Mouse (Mus musculus) frontal cortex, postnatal 10 days (tissue): ENCODE data around the gene Cend1.

Experiments used
- DNase-seq, 2 experiments: peaks; one replicate each; pipeline ENCODE4 v3.0.0; 2022; ENCODE audit warnings: low spot score in 2 of 2, mixed read lengths in 1 of 2

Cend1 gene

GRCm38 (mm10) chr7:141443828-141444237, 14.5 kb upstream of the Cend1 start, which contains the start of gene Pidd1:
Gene Pidd1, minus strand, starts transcription at chr7:141444025.
- peak; percentile 21 to 25 for DNase-seq

GRCm38 (mm10) chr7:141443081-141443821, 14.0 kb upstream of the Cend1 start:
- DNase-seq: peak; percentile 10 to 16

DNA sequence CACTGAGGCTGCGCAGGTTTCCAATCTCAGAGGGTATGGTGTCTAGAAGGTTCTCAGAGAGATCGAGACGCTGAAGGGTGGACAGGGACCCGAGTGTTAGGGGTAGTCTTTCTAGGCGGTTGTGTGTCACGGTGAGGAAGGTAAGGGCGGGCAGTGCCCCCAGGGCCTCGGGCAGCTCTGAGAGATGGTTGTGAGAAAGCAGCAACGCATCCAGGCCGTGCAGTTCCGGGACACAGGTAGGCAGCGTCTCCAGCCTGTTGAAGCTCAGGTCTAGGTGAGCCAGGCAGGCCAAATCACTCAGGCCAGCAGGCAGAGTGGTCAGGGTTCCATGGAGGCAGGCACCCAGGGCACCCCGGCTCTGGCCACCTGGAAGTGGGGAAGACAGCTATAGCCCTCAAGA, 12.9 kb upstream of the Cend1 start:
- peak in 1 of 2 experiments; percentile 6 for DNase-seq

DNA sequence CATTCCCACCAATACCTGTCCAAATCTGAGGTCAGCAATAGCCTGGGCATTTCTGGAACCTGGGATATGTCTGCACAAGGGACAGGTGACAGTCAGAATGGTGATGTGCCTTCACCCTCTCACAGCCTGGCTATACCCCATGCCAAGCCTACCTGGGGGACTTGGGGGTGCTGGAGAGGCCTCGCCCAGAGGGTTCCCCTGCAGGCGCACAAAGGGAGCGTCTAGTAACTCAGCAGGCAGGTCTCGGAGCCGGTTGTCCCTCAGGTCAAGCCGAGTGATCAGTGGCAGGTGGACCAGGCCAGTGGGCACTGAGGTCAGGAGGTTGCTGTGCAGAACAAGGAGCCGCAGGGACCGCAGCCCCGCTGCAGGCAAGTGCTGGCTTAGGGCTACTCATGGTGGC, 12.2 kb upstream of the Cend1 start:
- DNase-seq: peak in 1 of 2 experiments; percentile 11

DNA sequence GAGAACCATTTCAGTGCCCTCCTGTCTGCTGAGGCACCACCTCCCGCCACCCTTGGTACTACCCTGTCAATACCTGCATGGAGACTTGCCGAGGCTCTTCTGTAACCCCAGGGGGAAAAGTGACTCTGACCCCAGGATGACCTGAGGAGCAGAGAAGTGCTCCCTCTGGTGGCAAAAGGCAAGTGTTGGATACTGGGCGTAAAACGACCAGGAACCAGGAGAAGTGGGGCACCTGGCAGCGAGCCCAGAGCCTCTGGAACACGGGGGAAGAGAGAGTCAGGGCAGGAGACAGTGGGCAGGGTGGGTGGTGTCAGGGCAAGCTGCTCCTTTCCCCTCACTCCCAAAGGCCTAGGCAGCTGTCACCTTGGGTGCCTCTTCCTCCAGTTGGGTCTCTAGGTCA, 11.3 kb upstream of the Cend1 start:
- peak; percentile 58 to 60 for DNase-seq

GRCm38 (mm10) chr7:141439811-141440210, 10.5 kb upstream of the Cend1 start:
- DNase-seq: peak; percentile 7 to 16

DNA sequence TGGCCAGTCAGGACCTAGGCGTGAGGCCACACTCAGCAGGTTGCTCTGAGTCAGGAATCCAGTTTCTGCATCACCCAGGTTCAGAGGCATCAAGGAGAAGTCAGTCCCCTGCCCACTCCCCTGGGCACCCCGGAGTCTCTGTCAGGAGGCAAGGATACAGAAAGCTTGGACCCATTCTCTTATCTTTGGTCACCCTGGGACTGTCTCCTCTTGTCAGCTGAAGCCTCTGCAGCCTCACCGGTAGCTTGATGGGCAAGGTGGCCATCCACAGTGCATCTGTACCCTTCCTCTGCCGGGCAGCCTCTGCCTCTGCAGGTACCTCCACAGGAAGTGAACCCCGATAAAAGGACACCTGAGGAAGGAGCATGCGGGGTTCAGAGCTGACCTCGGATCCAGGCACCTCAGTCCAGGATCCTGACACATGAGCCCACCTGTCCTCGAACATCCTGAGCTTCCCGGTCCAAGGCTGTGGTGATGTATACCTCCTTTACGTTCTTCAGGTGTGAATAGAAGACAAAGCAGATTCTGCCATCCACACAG, 9.9 kb upstream of the Cend1 start:
- DNase-seq: peak in 1 of 2 experiments; percentile 7

- DNase-seq: peak; percentile 21 to 28
Measured at GRCm38 (mm10) chr7:141438201-141438968, 9.1 kb upstream of the Cend1 start.

GRCm38 (mm10) chr7:141437178-141438120, 8.2 kb upstream of the Cend1 start, which contains the start of gene Slc25a22:
Gene Slc25a22, minus strand, starts transcription at chr7:141437892.
- DNase-seq: peak; percentile 71 to 82

DNA sequence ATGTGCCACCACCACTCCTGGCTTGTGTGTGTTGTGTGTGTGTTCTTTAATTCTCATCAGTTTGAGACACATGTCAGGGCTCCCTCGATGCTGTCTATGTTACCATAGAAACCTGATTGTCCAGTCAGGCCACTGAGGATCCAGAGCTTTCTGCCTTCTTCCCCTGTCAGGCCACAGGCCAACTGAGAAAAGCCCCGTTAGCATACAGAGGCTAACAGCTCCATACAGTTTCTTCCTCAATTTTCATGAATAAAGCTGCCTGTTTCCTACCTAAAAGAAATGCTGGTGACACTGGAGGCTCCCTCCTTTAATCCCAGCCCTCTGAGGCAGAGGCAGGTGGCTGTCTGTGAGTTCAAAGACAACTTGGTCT, 7.2 kb upstream of the Cend1 start:
- DNase-seq: no peak

GRCm38 (mm10) chr7:141435856-141436522, 6.7 kb upstream of the Cend1 start:
- DNase-seq: peak; percentile 29 to 33

DNA sequence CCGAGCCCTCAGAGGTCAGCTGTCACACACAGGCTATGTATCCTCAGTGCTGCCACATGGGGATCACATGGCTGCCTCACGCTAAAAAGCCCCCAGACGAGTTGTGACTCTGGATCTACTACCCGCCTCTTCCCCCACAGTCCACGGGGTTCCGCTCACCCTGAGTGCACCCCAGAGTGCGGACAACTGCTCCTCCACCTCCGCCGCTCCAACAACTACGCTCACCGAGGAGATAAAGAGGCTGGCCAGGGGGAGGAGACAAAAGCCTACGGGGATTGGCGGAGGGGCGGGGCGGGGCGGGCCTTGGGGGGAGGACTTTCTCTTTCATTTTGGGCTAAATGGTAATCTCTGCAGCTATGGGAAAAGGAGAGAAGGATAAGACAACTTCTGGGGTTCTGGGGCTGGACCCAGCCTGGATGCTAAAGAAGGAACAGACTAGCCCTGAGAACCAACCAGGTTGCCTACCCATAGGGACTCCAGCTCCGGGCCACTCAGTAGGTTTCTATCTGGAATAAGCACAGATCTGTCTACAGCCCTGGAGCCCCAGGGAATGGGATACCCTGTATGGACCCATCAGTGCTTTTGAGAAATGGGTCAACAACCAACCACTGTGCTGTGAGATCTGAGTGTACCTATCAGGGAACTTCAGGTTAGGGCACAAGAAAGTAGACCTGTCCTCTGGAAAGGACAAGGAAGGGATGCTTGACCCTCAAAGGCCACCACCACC, 6.0 kb upstream of the Cend1 start:
- DNase-seq: peak; percentile 14 to 43

DNA sequence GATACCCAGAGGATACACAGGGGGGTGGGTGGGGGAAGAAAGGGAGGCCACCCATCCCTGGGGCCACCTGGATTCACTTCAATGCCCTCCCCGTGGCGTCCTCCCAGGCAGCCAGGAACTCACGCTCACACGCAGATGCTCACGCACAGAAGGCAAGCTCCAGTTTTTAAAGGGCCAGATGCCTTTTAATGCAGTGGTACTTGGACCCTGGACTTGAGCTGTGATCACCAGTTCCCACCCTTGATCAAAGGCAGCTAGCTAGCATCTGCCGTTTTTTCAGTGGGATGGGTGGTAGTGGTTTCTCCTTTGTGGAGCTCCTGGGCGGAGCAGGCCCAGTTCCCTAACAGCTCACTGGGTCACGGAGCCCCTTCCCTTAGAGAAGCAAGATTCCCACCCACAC, 5.2 kb upstream of the Cend1 start:
- no peak for DNase-seq

DNA sequence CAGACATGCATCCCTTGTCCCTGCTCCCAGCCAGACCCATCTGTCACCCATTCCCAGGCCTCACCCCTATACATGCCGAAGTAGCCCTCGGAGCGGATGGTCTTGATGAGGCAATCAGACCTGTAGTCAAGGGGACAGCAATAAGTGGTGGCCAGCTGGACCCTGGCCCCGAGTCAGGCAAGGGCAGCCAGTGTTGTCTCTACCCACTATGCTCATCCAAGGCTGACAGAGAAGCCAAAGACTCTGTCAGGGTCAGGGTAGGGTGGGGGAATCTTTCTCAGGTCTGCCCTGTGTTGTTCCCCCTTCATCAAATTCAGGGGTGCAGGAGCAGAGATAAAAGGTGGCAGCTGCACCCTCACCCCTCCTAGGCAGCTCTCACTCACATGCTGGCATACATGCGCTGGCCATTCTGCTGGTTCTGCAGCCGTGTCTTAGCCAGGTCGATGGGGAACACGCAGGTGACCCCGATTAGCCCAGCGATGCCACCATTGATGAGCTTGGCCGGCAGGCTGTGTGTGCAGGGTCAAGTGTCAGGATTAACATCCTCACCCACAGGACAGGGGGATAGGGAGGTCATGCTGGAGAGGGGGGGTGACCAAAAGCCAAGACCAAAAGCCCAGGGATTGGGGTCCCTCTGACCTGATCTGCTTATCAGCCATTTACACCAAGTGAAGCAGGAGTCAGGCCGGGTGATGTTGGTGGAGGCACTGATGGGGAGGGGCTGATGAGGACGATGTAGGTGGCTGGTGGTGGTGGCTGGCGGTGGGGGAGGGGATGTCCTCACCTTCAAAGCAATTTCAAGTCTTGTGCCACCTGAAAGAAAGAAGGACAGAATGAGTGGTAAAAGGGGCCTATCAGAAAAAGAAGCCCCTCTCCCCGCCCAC, 4.5 kb upstream of the Cend1 start:
- no peak for DNase-seq

DNA sequence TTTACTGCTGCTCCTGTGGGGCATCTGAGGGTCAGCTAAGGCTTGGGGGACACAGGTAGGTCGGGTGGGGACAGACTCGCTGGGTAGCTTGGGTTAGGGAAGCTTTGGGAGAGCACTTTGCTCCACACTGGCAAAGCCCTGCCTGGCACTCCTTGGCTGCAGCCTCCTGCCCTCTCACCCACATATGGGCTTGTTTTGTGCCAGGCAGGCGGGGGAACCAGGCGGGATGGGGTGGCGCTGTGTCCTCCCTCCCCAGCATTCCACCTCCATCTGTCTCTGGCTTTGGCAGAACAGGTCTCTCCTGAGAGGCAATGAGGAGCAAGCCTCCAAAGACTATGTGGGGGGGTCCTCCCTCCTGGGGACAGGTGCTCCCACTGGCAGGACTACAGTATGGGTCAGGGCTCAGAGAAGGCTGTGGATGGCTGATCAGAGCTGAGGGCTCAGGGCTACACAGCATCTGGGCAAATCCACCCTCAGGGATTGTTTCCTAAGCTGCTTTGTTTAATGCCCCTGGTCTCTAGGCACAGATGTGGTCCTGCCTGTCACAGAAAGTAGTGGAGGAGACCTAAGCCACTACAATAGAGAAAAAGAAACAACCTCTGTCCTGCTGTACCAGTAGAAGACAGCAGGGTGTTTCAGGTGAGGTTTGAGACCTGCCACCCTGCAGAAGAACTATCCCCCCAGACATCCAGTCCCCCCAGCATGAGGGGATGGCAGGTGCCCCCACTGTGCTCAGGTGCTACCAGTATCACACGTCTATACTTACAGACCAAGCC, 3.6 kb upstream of the Cend1 start:
- DNase-seq: no peak

DNA sequence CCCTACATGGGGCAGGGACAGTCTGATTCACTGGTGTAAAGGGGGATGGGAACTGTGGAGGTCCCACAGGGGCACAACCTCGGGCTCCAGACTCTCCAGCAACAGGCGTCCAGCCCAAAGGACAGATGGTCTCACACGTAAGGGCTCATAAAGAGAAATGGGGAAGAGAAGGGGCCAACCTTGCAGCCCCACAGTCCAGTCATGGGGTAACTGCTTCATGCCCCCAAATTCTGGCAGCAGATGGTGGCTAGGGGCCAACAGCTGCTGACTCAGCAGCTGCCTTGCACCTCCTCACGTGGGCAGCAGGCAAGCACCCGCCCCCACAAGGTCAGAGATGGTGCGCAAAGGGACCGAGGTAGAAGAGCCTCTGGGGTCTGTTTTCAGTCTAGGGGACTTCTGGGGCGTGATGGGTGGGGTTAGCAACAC, 2.9 kb upstream of the Cend1 start:
- peak in 1 of 2 experiments; percentile 15 for DNase-seq

DNA sequence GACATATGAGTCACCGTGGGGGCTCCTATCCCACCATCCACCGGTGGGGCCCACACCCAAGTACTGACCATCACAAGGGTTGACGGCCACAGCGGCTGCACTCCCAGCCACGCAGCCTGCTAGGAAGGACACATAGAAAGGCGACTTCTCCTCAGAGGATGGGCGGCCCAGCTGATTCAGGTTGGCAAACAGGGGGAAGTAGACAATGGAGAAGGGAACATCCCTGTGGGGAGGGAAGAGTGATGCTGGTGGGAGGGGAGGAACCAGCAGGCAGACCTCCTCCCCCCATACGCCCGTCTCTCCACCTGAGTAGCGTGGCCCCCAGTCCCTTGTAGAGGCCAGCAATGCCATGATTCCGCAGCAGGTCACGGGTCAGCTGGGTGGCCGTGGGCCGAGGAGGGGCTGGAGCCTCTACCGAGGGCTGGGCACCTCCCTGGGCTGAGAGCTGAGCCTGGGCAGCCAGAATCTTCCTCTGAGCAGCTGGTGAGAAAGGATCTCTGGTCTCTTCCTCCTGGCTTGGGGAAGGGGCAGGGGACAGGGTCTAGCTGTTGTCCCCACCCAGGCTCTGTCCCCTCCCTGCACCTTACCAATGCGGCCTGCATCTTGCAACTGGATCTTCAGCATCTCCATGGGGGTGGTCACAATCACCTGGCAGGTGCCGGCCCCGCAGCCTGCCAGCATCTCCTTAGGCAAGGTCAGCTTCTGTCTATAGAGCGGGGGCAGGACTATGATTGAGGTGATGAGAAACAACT, 2.3 kb upstream of the Cend1 start:
- DNase-seq: peak in 1 of 2 experiments; percentile 15
